8 mouse cellular contexts compared by ENCODE assay signal in genomic region chrX:16619034-16619929, GRCm38 (mm10). TPM values are rescaled to one million over a fixed set of nuclear protein-coding genes. Genes with fewer than 3 reads are reported as not detected.
DNase-seq lines count a peak whose midpoint lies in the region; ATAC-seq and TF ChIP-seq lines count a peak whose summit lies in the region.

Maoa (plus strand) TSS chrX:16619698.

- H3K4me3 ChIP-seq in ES-Bruce4 (ENCODE audit: low read depth, low read length), result peak within 1 kb of the TSS; percentile 79
- H3K4me3 ChIP-seq in forebrain, embryonic 13.5 days, result peak within 1 kb of the TSS; percentile 49
- H3K4me3 ChIP-seq in heart, postnatal 0 days (ENCODE audit: low read depth, low read length), result peak within 1 kb of the TSS; percentile 57
- H3K4me3 ChIP-seq in liver, embryonic 12.5 days, result peak within 1 kb of the TSS; percentile 58
- H3K4me3 ChIP-seq in stomach, postnatal 0 days (ENCODE audit: low read depth, low read length), result peak within 1 kb of the TSS; percentile 46

- no peaks in the 10 kb centered on the region for H3K9me3 ChIP-seq in ES-Bruce4 (replicated peaks; ENCODE audit: control insufficient read depth, insufficient read depth, low read length, poor library complexity, severe bottlenecking)
- no peaks in the 10 kb centered on the region for H3K9me3 ChIP-seq in forebrain, embryonic 13.5 days (replicated peaks)
- no peaks in the 10 kb centered on the region for H3K9me3 ChIP-seq in heart, postnatal 0 days (replicated peaks; ENCODE audit: control insufficient read depth, low read length)
- no peaks in the 10 kb centered on the region for H3K9me3 ChIP-seq in liver, embryonic 12.5 days (replicated peaks)
- H3K9me3 ChIP-seq in stomach, postnatal 0 days (ENCODE audit: control insufficient read depth, low read length), result no peaks in the 10 kb centered on the region

- H3K4me1 ChIP-seq in ES-Bruce4 (ENCODE audit: control insufficient read depth, insufficient read depth, low read length), result no peaks in the 10 kb centered on the region
- H3K4me1 ChIP-seq in forebrain, embryonic 13.5 days, result no peaks in the 10 kb centered on the region
- H3K4me1 ChIP-seq in heart, postnatal 0 days (ENCODE audit: control insufficient read depth, insufficient read depth), result no peaks in the 10 kb centered on the region
- peaks cover 4% of the 10 kb centered on the region; the same call in 1 of the 2 replicates for H3K4me1 ChIP-seq in liver, embryonic 12.5 days
- no peaks in the 10 kb centered on the region for H3K4me1 ChIP-seq in stomach, postnatal 0 days (replicated peaks; ENCODE audit: control insufficient read depth, insufficient read depth)

- TF ChIP-seq POLR2A in ES-Bruce4 (IDR thresholded peaks at IDR 0.05; ENCODE audit: insufficient read depth, low read length), result peak; percentile 38

- H3K36me3 ChIP-seq in ES-Bruce4 (ENCODE audit: control insufficient read depth, insufficient read depth, low read length, poor library complexity, severe bottlenecking), result no peaks in the 10 kb centered on the region
- H3K36me3 ChIP-seq in forebrain, embryonic 13.5 days (ENCODE audit: poor library complexity, severe bottlenecking), result no peaks in the 10 kb centered on the region
- no peaks in the 10 kb centered on the region for H3K36me3 ChIP-seq in heart, postnatal 0 days (replicated peaks; ENCODE audit: control insufficient read depth, insufficient read depth, low read length)
- H3K36me3 ChIP-seq in liver, embryonic 12.5 days, result no peaks in the 10 kb centered on the region
- no peaks in the 10 kb centered on the region for H3K36me3 ChIP-seq in stomach, postnatal 0 days (ENCODE audit: control insufficient read depth, insufficient read depth, low read length)

- TF ChIP-seq EP300 in ES-Bruce4 (IDR thresholded peaks at IDR 0.05; ENCODE audit: insufficient read depth, low read depth, low read length), result no peak
- TF ChIP-seq EP300 in heart, postnatal 0 days (IDR thresholded peaks at IDR 0.05; ENCODE audit: low read depth), result no peak
- TF ChIP-seq EP300 in stomach, postnatal 0 days (optimal IDR thresholded peaks at IDR 0.05), result no peak

- peak; percentile 86 for ATAC-seq in forebrain, embryonic 13.5 days
- ATAC-seq in heart, postnatal 0 days (ENCODE audit: insufficient read depth, low read depth), result peak; percentile 60
- ATAC-seq in liver, embryonic 12.5 days, result peak; percentile 89
- peak; percentile 86 for ATAC-seq in stomach, postnatal 0 days (ENCODE audit: low FRiP score, low TSS enrichment)

- TF ChIP-seq CTCF in ES-Bruce4 (IDR thresholded peaks at IDR 0.05; ENCODE audit: low read depth, low read length), result no peak
- no peak for TF ChIP-seq CTCF in heart, postnatal 0 days (IDR thresholded peaks at IDR 0.05; ENCODE audit: low read depth)
- peak; percentile 31 for TF ChIP-seq CTCF in stomach, postnatal 0 days (IDR thresholded peaks at IDR 0.05; ENCODE audit: low read depth)

- DNase-seq in c-Kit-positive CD71-positive TER-119-negative erythroid progenitor cells, embryonic 14.5 days (ENCODE audit: low read depth), result peak; percentile 65
- peak; percentile 11 for DNase-seq in heart, postnatal 0 days (ENCODE audit: low spot score)
- peak; percentile 72 to 87 for DNase-seq in kidney, postnatal 25 days
- peak; percentile 50 for DNase-seq in naive thymus-derived CD4-positive, alpha-beta T cell, adult 2 months (ENCODE audit: low read depth)
- peak; percentile 65 for DNase-seq in stomach, postnatal 0 days (ENCODE audit: low spot score)

- peak within 1 kb of the TSS; percentile 67 for H3K4me2 ChIP-seq in forebrain, embryonic 13.5 days
- H3K4me2 ChIP-seq in heart, postnatal 0 days (ENCODE audit: low read depth, low read length), result peak within 1 kb of the TSS; percentile 78
- H3K4me2 ChIP-seq in liver, embryonic 12.5 days, result peak within 1 kb of the TSS; percentile 81
- peak within 1 kb of the TSS; percentile 63 for H3K4me2 ChIP-seq in stomach, postnatal 0 days (replicated peaks; ENCODE audit: low read depth)

- H3K27ac ChIP-seq in ES-Bruce4 (ENCODE audit: insufficient read depth, low read length), result no peak within 1 kb of the TSS
- peak within 1 kb of the TSS; percentile 72 for H3K27ac ChIP-seq in forebrain, embryonic 13.5 days
- peak within 1 kb of the TSS; percentile 80 for H3K27ac ChIP-seq in heart, postnatal 0 days (ENCODE audit: low read depth)
- H3K27ac ChIP-seq in liver, embryonic 12.5 days, result peak within 1 kb of the TSS; percentile 78
- H3K27ac ChIP-seq in stomach, postnatal 0 days (replicated peaks), result peak within 1 kb of the TSS; percentile 71

- peak within 1 kb of the TSS; percentile 72 for H3K9ac ChIP-seq in ES-Bruce4 (ENCODE audit: low read depth, poor library complexity, severe bottlenecking)
- H3K9ac ChIP-seq in forebrain, embryonic 13.5 days, result peak within 1 kb of the TSS; percentile 68
- peak within 1 kb of the TSS; percentile 55 for H3K9ac ChIP-seq in heart, postnatal 0 days (replicated peaks; ENCODE audit: low read depth, low read length)
- H3K9ac ChIP-seq in liver, embryonic 12.5 days, result peak within 1 kb of the TSS; percentile 57
- peak within 1 kb of the TSS; percentile 56 for H3K9ac ChIP-seq in stomach, postnatal 0 days (ENCODE audit: low read length)

- H3K27me3 ChIP-seq in ES-Bruce4 (ENCODE audit: control insufficient read depth, insufficient read depth, low read length, poor library complexity, severe bottlenecking), result no peaks in the 10 kb centered on the region
- no peaks in the 10 kb centered on the region for H3K27me3 ChIP-seq in forebrain, embryonic 13.5 days
- no peaks in the 10 kb centered on the region for H3K27me3 ChIP-seq in heart, postnatal 0 days (ENCODE audit: control insufficient read depth, insufficient read depth, low read length)
- no peaks in the 10 kb centered on the region for H3K27me3 ChIP-seq in liver, embryonic 12.5 days (replicated peaks)
- no peaks in the 10 kb centered on the region for H3K27me3 ChIP-seq in stomach, postnatal 0 days (ENCODE audit: control insufficient read depth, insufficient read depth, low read length)

- WGBS in forebrain, embryonic 13.5 days, result 11% methylated on average over 33 of the region's 33 CpGs
- 15% methylated on average over 33 of the region's 33 CpGs for WGBS in heart, postnatal 0 days
- 8% methylated on average over 33 of the region's 33 CpGs for WGBS in liver, embryonic 12.5 days (ENCODE audit: insufficient replicate concordance)
- WGBS in stomach, postnatal 0 days, result 18% methylated on average over 32 of the region's 33 CpGs

RNA-seq across cellular contexts. Expression of gene Maoa, which starts in this region (rescaled TPM):
- polyA plus RNA-seq in ES-Bruce4 (2011; ENCODE audit: insufficient read depth, insufficient read length, low read depth, missing spikeins), result 23.0 and 23.8 TPM in 2 replicates
- 11.7 and 13.2 TPM in 2 replicates for polyA plus RNA-seq in forebrain, embryonic 13.5 days (2015; fragmentation: Nextera tagmentation; extraction: Ambion mirVana)
- 2.4 and 6.6 TPM in 2 replicates for total RNA-seq in heart, postnatal 0 days (2014; rRNA removed; ENCODE audit: low replicate concordance)
- polyA plus RNA-seq in heart, postnatal 0 days (2015; fragmentation: Nextera tagmentation; extraction: Ambion mirVana), result 3.4 and 3.6 TPM in 2 replicates
- 5.7 and 5.8 TPM in 2 replicates for polyA plus RNA-seq in liver, embryonic 12.5 days (2016; fragmentation: Nextera tagmentation; extraction: Ambion mirVana)
- polyA plus RNA-seq in stomach, postnatal 0 days (2015; fragmentation: Nextera tagmentation; extraction: Ambion mirVana), result 9.5 and 10.0 TPM in 2 replicates

Comparison
In these comparisons a context has a peak if more than half of its experiments do, and no peak if none do; other contexts are left out.
1. DNase-seq: peak in every context shown above with its lines; median percentile 80 in kidney, postnatal 25 days; 65 in c-Kit-positive CD71-positive TER-119-negative erythroid progenitor cells, embryonic 14.5 days; 65 in stomach, postnatal 0 days; 50 in naive thymus-derived CD4-positive, alpha-beta T cell, adult 2 months; 11 in heart, postnatal 0 days.